Mouse (Mus musculus) intestine, embryonic 15.5 days (tissue): ENCODE results near the gene Fkbp1a. TPM values are rescaled to one million over a fixed set of nuclear protein-coding genes. Genes with fewer than 3 reads are reported as not detected.

Source experiments
- ATAC-seq: fragments of 200-750 bp; cut with Nextera tagmentation; 2 replicates; pipeline ENCODE4 v1.8.0; 2017; ENCODE audit warnings: moderate TSS enrichment, moderate library complexity
- H3K27ac ChIP-seq: fragments of 300-500 bp; sonication (generic); 2 replicates; pipeline ENCODE4 v1.5.1; 2015; ENCODE audit warnings: mild to moderate bottlenecking, inconsistent platforms
- H3K27me3 ChIP-seq: fragments of 300-500 bp; sonication (generic); replicated peaks from 2 replicates; pipeline ENCODE4 v1.6.1; 2015; ENCODE audit warnings: inconsistent platforms
- H3K36me3 ChIP-seq: fragments of 300-500 bp; sonication (generic); 2 replicates; pipeline ENCODE4 v1.6.1; 2015; ENCODE audit warnings: inconsistent platforms
- H3K4me1 ChIP-seq: fragments of 300-500 bp; sonication (generic); replicated peaks from 2 replicates; pipeline ENCODE4 v1.6.1; 2015; ENCODE audit warnings: inconsistent platforms
- H3K4me2 ChIP-seq: fragments of 300-500 bp; sonication (generic); replicated peaks from 2 replicates; pipeline ENCODE4 v1.6.1; 2015; ENCODE audit warnings: mild to moderate bottlenecking, inconsistent platforms
- H3K4me3 ChIP-seq: fragments of 300-500 bp; sonication (generic); replicated peaks from 2 replicates; pipeline ENCODE4 v1.5.1; 2015; ENCODE audit warnings: inconsistent platforms
- H3K9ac ChIP-seq: fragments of 300-500 bp; sonication (generic); 2 replicates; pipeline ENCODE4 v1.6.1; 2015; ENCODE audit warnings: inconsistent platforms
- H3K9me3 ChIP-seq: fragments of 300-500 bp; sonication (generic); 2 replicates; pipeline ENCODE4 v1.6.1; 2016; ENCODE audit warnings: inconsistent platforms
- WGBS: fragments of 180-500 bp; shearing (Covaris S2); methylation state at CpG from one replicate; pipeline ENCODE4 v1.1.7; 2015; 5-methylcytosine and 5-hydroxymethylcytosine counted together
- polyA plus RNA-seq: library from polyadenylated mRNA; unstranded; fragments of >200 nt; fragmentation: Nextera tagmentation; extraction: Ambion mirVana; gene quantifications from 2 replicates; pipeline ENCODE4 v1.2.1, GENCODE M21; 2015

The Fkbp1a gene
- polyA plus RNA-seq = 589 and 626 TPM in 2 replicates

- H3K4me1 ChIP-seq = peaks cover 27% of the 10 kb centered on the region
These were observed at the start of gene Fkbp1a for GRCm38 (mm10) chr2:151542323-151543062. Gene Fkbp1a, plus strand, starts transcription at chr2:151542483.

GRCm38 (mm10) chr2:151494035-151494803 is 48.1 kb upstream of the Fkbp1a start, which contains the start of gene Nsfl1c:
Gene Nsfl1c, plus strand, starts transcription at chr2:151494182.
- no peaks in the 10 kb centered on the region for H3K9me3 ChIP-seq
- H3K27ac ChIP-seq = peak within 1 kb of the TSS; percentile 57; the same call in 1 of the 2 replicates
- WGBS = under 1% methylated on average over 73 of the region's 73 CpGs
- H3K4me1 ChIP-seq = 0 out of 2 replicates have a peak, but pooled peaks cover 2% of the 10 kb centered on the region
- H3K4me2 ChIP-seq = peak within 1 kb of the TSS; percentile 83
- peak within 1 kb of the TSS; percentile 88 for H3K9ac ChIP-seq
- peak; percentile 100 for ATAC-seq
- no peaks in the 10 kb centered on the region for H3K27me3 ChIP-seq
- peaks cover 10% of the 10 kb centered on the region for H3K36me3 ChIP-seq
- peak within 1 kb of the TSS; percentile 94 for H3K4me3 ChIP-seq

More at GRCm38 (mm10) chr2:151542323-151543062, at the start of gene Fkbp1a:
- Histone ChIP-seq H3K36me3 (no peaks in the 10 kb centered on the region), H3K4me3 (peak within 1 kb of the TSS; percentile 88), H3K27me3 (no peaks in the 10 kb centered on the region), H3K27ac (peak within 1 kb of the TSS; percentile 95), H3K4me2 (peak within 1 kb of the TSS; percentile 67), H3K9ac (peak within 1 kb of the TSS; percentile 91), H3K9me3 (no peaks in the 10 kb centered on the region)
- under 1% methylated on average over 89 of the region's 93 CpGs for WGBS
- ATAC-seq = peak; percentile 98

DNA sequence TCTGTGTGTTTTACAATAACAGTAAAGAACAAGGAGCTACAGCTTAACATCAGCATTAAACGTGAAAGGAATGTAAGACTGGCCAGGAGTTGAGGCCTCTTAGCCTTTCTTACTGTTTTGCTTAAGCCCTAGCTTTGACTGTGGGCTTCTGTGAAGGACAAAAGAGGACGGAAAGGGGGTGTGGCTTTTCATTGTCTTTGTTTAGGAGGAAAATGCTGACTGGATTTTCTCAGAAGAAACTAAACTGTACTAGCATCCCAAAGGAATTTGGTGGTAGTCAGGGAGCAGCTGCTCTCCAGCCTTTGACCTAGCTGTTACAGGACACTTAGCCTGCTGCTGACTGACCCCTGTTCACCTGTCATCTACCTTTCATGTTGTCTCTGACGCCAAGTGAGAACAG is 43.9 kb upstream of the Fkbp1a start:
- no peak overlapping the region for H3K4me2 ChIP-seq
- H3K36me3 ChIP-seq = peaks cover 28% of the 10 kb centered on the region
- H3K27me3 ChIP-seq = no peaks in the 10 kb centered on the region
- 0 out of 2 replicates have a peak, but pooled peaks cover 2% of the 10 kb centered on the region for H3K4me1 ChIP-seq
- no peak overlapping the region for H3K27ac ChIP-seq
- H3K9ac ChIP-seq = no peak overlapping the region
- no peaks in the 10 kb centered on the region for H3K9me3 ChIP-seq
- no peak for ATAC-seq
- 72% methylated on average over 3 of the region's 3 CpGs for WGBS
- no peak overlapping the region for H3K4me3 ChIP-seq

- WGBS = 87% methylated on average over 6 of the region's 6 CpGs
- Histone ChIP-seq H3K27me3 (no peaks in the 10 kb centered on the region), H3K4me2 (no peak overlapping the region), H3K4me3 (no peak overlapping the region), H3K9ac (no peak overlapping the region), H3K27ac (no peak overlapping the region), H3K4me1 (no peaks in the 10 kb centered on the region), H3K36me3 (peaks cover 33% of the 10 kb centered on the region), H3K9me3 (no peaks in the 10 kb centered on the region)
- ATAC-seq = no peak
These were observed 41.8 kb upstream of the Fkbp1a start for GRCm38 (mm10) chr2:151500442-151501007.

GRCm38 (mm10) chr2:151504226-151504625 is 38.1 kb upstream of the Fkbp1a start:
- ATAC-seq = no peak
- Histone ChIP-seq H3K4me1 (no peaks in the 10 kb centered on the region), H3K27ac (no peak overlapping the region), H3K27me3 (no peaks in the 10 kb centered on the region), H3K36me3 (peaks cover 49% of the 10 kb centered on the region), H3K9ac (no peak overlapping the region), H3K4me3 (no peak overlapping the region), H3K9me3 (no peaks in the 10 kb centered on the region), H3K4me2 (no peak overlapping the region)
- 86% methylated on average over 4 of the region's 4 CpGs for WGBS

- 0 out of 2 replicates have a peak, but pooled peaks cover 3% of the 10 kb centered on the region for H3K4me1 ChIP-seq
- H3K27me3 ChIP-seq = no peaks in the 10 kb centered on the region
- H3K4me2 ChIP-seq = no peak overlapping the region
- no peak overlapping the region for H3K27ac ChIP-seq
- H3K9ac ChIP-seq = no peak overlapping the region
- 0 out of 2 replicates have a peak, but pooled peaks have one; percentile 34 for ATAC-seq
- H3K9me3 ChIP-seq = no peaks in the 10 kb centered on the region
- H3K4me3 ChIP-seq = no peak overlapping the region
- peaks cover 38% of the 10 kb centered on the region for H3K36me3 ChIP-seq
These were observed 30.1 kb upstream of the Fkbp1a start for GRCm38 (mm10) chr2:151512199-151512598.

- Histone ChIP-seq H3K36me3 (peaks cover 30% of the 10 kb centered on the region), H3K4me3 (no peak overlapping the region), H3K4me2 (no peak overlapping the region), H3K9me3 (no peaks in the 10 kb centered on the region), H3K4me1 (0 out of 2 replicates have a peak, but pooled peaks cover 3% of the 10 kb centered on the region), H3K9ac (no peak overlapping the region), H3K27ac (no peak overlapping the region), H3K27me3 (no peaks in the 10 kb centered on the region)
- no peak for ATAC-seq
- WGBS = 76% methylated on average over 3 of the region's 3 CpGs
These were observed 28.6 kb upstream of the Fkbp1a start for GRCm38 (mm10) chr2:151513525-151514285.

DNA sequence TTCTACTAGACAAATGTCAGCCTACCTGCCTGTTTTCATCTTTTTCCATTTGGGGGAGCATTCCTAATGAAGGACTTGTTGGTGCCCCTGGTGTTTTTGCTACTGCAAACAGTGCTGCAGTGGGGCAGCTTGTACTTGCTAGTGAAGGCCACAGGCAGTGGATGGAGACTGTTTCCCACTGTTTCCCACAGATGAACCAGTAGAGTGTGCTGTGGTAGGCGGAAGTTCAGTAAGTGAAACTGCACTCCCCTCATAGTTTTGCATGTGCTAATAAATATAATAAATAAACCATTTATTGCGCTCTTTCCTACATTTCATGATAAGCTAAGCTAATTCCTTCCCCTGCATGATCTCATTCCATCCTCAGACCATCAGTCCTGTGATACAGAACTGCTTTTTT is 23.3 kb upstream of the Fkbp1a start:
- Histone ChIP-seq H3K27ac (no peak overlapping the region), H3K36me3 (peaks cover 7% of the 10 kb centered on the region; the same call in 1 of the 2 replicates), H3K9me3 (no peaks in the 10 kb centered on the region), H3K4me1 (no peaks in the 10 kb centered on the region), H3K4me2 (no peak overlapping the region), H3K9ac (no peak overlapping the region), H3K4me3 (no peak overlapping the region), H3K27me3 (no peaks in the 10 kb centered on the region)
- 82% methylated on average over 2 of the region's 2 CpGs for WGBS
- ATAC-seq = no peak

DNA sequence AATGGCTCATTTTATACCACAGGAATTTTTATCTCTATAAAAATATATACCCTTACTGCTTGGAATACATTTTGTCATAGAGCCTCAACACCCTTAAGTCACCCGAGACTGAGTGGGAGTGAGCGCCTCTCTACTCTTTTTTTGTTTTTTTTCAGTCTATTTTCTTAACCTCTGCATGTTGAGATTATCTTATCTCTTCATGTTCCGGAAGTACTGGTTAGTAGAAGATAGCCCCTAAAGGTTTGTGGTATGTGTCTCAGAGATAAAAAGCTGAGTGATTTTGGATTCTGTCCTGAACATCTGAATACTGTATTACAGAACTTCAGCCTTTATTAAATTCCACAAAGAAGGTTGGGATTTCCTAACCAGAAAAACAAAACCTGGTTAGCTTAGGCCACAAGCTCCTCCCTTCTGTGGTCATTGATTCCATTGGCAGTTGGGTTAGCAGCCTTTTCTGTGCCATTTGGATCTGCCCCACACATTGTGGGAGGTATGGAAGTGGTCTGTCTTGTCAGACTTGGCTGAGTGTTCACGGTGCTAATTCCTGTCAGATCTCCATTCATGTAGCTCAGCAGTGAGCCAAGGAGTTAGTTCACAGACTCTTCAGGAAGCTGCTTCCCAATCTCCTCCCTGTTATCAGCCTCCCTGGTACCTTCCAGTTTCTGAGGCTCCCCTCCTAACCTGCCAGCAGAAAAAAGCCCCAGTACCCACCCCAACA is 17.8 kb upstream of the Fkbp1a start:
- no peaks in the 10 kb centered on the region for H3K9me3 ChIP-seq
- H3K4me3 ChIP-seq = no peak overlapping the region
- no peak overlapping the region for H3K9ac ChIP-seq
- no peak overlapping the region for H3K4me2 ChIP-seq
- no peaks in the 10 kb centered on the region for H3K4me1 ChIP-seq
- no peak overlapping the region for H3K27ac ChIP-seq
- no peaks in the 10 kb centered on the region for H3K27me3 ChIP-seq
- no peaks in the 10 kb centered on the region for H3K36me3 ChIP-seq
- WGBS = 58% methylated on average over 4 of the region's 4 CpGs
- ATAC-seq = no peak

GRCm38 (mm10) chr2:151525520-151525919 is 16.8 kb upstream of the Fkbp1a start:
- WGBS = 74% methylated on average over 2 of the region's 2 CpGs
- Histone ChIP-seq H3K9ac (no peak overlapping the region), H3K9me3 (no peaks in the 10 kb centered on the region), H3K4me2 (no peak overlapping the region), H3K4me3 (no peak overlapping the region), H3K27me3 (no peaks in the 10 kb centered on the region), H3K36me3 (no peaks in the 10 kb centered on the region), H3K4me1 (no peaks in the 10 kb centered on the region), H3K27ac (no peak overlapping the region)
- no peak for ATAC-seq

DNA sequence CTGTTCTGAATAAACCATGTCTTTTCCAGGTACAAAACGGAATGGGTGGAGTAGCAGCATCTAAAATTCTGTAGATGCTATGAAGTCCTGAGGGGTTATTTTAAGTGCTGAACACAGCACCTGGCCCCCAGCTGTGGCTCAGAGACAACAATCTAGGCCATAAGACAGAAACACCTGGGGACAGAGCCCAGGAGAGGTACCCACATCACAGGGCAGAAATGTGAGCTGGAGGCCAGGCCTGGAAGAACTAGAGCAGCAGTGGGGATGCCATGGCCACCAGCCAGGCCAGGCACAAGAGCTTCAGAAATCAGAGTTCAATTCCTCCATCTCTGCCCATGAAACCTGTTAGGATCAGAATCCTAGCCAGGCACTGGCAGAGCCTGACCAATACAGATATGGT is 14.2 kb upstream of the Fkbp1a start:
- 70% methylated on average over 1 of the region's 1 CpGs for WGBS
- Histone ChIP-seq H3K4me1 (no peaks in the 10 kb centered on the region), H3K4me3 (no peak overlapping the region), H3K4me2 (no peak overlapping the region), H3K27ac (no peak overlapping the region), H3K9me3 (no peaks in the 10 kb centered on the region), H3K27me3 (no peaks in the 10 kb centered on the region), H3K9ac (no peak overlapping the region), H3K36me3 (no peaks in the 10 kb centered on the region)
- ATAC-seq = no peak
